Mouse (Mus musculus) neutrophil, adult 5-6 weeks (primary cell): ENCODE measurements around the gene Hnf4a. TPM values are rescaled to one million over a fixed set of nuclear protein-coding genes. Genes with fewer than 3 reads are reported as not detected.
"Not testable (repeated sequence)": the region's sequence is repeated elsewhere in the genome, so short reads cannot be mapped to it uniquely, and the experiment has no call there.

ENCODE experiments used
- ATAC-seq: fragments of 151-379, 151-347 bp; 2 replicates; pipeline ENCODE4 v1.8.0; 2017; ENCODE audit warnings: mild to moderate bottlenecking, moderate TSS enrichment; ENCODE audit not compliant: insufficient number of reproducible peaks, poor library complexity, low FRiP score, severe bottlenecking; ENCODE audit errors: extremely low read depth
- total RNA-seq: library from RNA; stranded (forward); fragments of 200-1000 nt; gene quantifications from 2 replicates; pipeline ENCODE4 v1.2.3, GENCODE M21; 2017

Gene Hnf4a
- total RNA-seq, result not detected in 2 replicates

DNA sequence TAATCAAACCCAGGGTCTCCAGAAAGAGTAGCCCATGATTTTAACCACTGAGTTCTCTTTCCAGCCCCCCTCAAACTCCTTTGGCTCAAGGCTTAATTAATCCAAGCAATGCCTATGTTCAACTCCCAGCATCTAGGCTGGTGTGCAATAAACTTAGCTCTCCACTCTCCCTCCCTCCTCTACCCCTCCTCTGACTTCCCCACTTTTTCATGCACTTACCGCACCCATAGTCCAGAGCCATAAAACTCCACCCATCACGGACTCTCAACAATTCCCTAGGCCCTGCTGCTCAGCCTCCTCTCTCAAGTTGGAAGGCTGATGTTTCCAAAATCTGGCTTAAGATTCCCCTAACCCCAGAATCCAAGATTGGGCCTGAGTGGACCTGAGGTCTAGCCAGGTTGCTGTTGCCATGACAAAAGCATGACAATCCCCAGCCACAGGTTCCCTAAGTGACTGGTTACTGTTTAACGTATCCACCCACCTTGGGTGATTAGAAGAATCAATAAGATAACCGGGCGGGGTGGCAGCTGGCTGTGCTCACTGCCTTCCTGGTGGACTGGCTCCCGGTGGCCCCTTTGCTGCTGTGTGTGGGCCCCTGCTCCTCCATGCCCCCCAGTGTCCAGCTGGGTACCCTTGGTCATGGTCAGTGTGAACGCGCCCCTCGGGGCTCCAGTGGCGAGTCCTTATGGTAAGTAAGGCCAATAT is at the start of gene Hnf4a:
Gene Hnf4a (plus strand): TSS at position 509 of the 705 bp plus-strand sequence.
- no peak for ATAC-seq

DNA sequence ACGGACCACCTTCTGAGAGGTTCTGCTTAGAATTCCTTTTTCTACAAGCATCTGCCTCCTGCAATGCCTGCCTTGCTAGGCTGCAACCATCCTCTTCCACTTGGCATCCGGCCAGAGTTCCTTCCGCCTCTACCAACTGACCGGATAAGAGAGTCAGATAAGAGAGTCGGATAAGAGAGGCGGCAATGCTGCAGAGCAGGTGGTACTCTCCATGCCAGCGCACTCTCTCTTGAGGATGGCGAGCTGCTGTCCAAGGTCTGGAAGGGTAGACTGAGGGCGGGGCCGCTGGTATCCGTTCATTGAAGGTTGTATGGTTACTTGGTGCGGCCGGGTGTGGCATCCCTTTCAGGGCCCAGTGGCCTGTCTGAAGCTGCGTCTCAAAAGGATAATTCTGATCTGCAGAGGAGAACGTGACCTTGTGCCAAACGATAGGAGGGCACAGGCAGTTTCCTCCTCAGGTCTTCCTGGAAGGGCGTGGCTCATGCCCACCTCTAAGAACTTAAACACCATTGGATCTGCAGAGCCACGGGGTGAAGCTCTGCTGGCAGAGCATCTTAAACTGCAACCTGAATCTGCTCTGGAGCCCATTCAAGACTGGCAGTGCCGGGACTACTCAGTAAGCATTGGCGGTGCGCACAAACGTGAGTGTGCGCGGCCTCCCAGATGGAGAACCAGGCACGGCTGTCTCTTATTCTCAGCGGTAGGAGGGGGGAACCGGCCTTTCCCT is 47.9 kb upstream of the Hnf4a start:
- ATAC-seq, result no peak

DNA sequence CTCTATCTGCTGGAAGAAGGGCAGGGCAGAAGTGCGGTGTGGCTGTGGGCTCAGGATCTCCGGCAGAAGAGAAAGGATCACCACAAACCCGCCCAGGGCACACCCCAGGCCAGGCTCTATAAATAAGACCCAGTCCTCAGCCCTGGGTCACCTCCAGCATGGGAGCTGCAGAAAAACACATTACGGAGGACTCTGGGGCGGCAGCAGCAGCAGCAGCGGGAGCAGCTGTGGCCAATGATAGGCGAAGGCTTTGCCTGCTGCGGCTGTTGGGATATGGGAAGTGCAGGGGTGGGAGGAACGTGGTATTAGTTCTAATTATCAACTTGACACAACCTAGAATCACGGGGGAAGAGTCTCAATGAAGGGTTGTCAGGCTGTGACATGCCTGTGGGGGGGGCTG is 47.2 kb upstream of the Hnf4a start:
- ATAC-seq, result no peak

DNA sequence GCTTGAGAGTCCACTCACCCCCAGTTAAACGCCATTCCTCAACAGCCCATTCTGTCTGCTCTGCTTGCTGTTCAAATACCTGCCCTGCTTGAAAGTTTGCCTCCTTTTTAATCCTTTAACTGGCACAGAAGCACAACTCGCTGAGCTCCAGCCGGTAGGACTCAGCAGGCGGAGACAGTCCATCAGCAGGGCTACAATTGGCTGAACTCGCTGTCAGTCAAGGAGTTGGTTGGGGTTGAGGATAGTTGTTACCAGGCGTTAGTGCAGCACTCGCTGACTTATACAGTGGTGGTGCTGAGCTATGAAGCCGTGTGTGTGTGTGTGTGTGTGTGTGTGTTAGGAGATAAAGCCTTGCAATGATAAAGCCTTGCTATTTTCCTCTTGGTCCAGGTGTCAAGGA is 46.0 kb upstream of the Hnf4a start:
- no peak for ATAC-seq

DNA sequence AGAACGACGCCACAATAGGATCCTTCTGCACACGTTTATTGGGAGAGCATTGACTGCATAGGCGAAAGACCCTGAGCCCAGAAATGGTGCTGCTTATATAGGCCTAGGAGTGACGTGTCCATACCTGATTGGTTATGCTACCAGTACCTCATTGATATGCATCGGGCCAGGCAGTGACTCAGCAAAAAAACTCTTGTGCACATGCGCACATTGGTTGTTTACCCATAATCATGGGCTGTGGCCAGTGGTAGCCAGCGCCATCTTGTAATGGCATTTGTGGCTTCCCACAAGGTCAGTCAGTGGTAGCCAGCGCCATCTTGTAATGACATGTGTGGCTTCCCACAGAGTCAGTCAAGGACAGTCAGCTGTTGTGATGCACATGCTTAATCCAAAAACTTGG is 45.3 kb upstream of the Hnf4a start:
- ATAC-seq, result not testable (repeated sequence)

DNA sequence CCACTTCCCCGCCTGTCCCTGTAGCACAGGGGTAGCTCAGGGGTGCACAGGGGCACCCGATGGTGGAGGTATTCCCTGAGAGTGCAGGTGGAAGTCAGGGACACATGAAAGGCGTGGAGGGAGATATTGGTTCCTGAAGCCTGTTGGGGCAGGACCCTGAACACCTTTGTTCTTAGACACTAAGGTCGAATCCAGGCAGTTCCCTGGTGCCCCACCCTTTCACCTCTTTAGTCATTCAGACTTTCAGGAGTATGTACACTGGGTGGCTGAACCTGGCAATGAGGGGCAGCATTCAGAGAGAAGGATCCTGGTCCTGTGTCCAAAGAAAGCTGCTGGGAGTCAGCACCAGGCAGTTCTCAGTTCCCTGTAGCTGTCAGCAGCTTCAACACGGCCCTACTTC is 44.2 kb upstream of the Hnf4a start:
- no peak for ATAC-seq

DNA sequence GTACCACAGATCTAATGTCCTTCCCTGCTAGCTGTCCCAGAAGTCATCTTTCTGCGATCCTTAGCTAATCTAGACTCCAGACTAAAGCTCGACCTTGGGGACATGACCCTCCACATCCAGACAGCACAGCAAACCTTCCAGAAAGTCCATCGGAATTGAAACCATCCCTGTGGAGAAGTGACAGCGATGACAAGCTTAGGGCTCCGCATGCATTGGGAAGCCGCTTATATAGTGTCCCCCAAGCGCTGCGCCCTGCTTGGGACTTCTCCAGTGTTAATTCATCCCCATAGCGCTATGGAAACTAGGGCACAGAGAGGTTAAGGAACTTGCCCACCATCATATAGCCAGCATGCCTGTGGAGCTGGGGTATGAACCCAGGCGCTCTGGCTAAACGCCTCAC is 43.8 kb upstream of the Hnf4a start:
- no peak for ATAC-seq

DNA sequence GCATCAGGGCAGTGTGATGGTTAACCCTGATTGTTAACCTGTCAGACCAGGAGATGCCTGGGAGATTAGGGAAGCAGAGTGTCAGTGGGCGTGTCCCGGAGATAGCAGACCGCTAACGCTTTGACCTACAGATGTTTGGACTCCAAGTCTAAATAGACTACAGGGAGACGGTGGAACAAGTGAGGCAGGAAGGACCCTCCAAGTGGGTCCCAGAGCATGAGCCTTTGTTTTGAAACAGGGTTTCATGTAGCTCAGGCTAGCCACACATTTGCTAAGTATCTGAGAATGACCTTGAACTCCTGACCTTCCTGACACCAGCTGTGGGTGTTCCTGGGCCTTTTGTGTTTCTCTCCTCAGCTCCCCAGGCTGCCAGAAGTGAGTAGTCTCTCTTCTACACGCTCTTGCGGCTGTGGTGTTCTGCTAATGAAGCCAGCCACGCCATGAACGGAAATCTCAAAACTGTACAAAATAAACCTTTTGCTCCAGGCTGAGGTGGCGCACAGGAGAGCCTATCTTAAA is 43.3 kb upstream of the Hnf4a start:
- ATAC-seq, result no peak

DNA sequence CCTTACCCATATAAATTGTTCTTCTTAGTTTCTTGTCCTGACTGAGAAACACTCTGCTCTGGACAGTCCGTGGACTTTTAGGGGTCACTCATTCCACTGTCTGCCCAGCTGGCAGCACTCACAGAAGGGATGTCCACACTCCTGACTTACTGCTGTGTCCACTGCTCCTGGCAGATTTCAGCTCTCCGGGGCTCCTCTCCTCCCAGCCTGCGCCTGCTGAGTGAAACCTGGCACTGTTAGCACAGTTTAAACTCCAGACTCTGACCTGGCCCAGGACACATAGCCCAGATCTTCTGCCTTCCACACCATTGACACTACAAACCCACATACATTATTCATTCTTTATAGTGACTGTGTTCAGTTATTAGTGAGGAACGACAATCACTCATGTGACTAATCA is 42.6 kb upstream of the Hnf4a start:
- no peak for ATAC-seq

DNA sequence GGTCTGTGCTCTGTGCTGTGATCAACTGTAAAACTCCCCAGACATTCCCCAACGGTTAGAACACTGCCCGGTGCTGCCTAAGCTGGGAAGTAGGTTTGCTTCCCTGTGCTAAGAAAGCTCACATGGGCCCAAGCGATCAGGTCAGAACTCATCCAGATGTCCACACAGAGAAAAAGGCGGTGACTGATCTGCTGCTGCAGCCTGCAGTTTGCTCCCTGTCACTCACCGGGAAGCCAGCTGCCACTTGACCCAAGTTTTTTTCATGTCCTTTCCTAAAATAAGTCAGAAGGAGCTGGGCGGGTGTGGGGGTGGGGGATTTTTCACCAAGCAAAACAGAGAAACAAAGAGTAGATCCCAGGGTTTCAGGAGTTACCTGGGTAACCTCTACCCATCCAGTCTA is 42.0 kb upstream of the Hnf4a start:
- ATAC-seq, result no peak

DNA sequence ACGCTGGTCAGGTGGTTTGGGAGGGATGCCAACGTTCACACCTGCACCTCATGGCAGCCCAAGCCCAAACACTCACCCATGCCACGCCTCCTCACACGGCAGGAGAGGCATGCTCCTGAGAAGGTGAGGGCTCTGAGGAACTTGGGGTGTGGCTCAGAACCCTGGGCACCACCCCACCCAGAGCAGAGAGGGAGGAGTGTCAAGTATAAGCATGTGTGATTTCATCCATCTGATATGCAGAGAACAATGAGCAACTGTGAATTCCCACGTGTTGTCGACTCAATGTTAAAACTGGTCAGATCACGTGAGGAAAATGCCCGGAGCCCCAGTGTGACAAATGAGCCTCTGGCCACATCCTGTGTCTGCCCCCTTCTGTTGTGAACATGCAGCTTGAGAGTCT is 39.8 kb upstream of the Hnf4a start:
- no peak for ATAC-seq

DNA sequence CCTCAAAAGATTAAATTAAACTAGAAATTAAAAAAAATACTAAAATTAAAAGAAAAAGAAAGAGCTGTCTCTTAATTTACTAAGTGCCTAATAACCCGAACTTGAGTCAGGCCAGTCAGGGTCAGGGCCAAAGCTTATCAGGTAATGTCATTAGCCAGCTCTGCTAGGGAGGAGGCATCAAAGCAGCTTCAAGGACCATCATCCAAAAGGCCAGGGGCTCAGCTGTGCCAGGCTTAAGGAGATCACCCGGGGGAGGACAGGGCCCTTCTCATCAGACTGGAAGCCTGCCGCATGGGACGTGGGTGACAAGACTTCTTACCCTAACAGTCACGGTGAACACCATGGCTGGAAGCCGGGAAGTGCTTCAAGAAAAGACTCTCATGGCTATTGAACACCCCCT is 39.0 kb upstream of the Hnf4a start:
- ATAC-seq, result no peak

DNA sequence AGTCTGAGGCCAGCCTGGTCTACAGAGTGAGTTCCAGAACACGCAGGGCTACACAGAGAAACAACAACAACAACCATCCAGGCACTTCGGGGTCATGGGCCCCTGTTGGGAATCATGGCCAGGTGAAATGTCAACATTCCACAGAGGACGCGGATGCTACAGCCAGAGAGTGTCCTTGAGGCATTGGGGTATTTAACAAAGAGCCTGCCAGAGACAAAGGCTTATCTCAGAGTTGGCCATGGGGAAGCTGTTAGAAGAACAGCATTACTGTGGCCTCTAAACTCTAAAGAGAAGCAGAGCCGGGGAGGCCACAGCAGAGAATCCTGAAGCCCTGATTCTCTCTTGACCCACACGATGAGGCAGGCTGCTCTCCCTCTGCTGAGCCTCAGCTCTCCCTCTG is 37.7 kb upstream of the Hnf4a start:
- ATAC-seq, result no peak

DNA sequence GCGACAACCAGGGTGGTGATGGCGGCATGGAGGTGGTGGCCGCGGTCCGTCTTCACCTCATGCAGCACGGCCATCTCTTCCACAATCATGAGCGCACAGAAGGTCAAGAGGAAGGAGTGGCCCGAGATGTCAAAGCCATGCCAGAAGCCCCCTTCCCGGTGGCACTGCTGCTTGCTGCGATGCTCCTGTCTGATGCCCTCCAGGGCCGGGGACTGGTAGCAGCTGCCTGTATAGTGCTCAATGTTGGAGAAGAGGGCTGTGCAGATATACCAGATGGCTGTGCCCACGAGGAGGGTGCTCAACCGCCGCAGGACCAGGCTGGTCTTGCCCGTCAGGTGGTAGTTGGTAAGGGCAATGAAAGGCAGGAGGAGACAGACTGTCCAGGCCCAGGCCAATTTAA is 36.9 kb upstream of the Hnf4a start:
- no peak for ATAC-seq

DNA sequence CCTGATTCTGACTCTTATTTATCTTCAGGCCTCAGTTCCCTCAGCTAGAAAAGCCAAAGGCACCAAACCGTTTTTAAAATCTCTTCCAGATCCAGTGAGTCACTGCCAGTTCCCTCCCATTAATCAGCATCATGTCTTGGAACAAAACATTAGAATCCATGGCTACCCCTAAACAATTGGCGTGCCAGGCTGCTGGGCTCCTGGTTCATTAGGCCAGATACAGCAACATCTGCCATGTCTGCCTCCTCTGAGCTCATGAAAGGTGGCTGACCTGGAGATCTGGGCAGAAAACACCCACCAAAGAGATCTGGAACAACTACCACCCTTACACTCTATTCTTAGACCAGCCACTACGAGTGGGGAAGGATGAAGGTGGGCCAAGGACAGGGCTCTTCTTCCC is 35.5 kb upstream of the Hnf4a start:
- no peak for ATAC-seq

DNA sequence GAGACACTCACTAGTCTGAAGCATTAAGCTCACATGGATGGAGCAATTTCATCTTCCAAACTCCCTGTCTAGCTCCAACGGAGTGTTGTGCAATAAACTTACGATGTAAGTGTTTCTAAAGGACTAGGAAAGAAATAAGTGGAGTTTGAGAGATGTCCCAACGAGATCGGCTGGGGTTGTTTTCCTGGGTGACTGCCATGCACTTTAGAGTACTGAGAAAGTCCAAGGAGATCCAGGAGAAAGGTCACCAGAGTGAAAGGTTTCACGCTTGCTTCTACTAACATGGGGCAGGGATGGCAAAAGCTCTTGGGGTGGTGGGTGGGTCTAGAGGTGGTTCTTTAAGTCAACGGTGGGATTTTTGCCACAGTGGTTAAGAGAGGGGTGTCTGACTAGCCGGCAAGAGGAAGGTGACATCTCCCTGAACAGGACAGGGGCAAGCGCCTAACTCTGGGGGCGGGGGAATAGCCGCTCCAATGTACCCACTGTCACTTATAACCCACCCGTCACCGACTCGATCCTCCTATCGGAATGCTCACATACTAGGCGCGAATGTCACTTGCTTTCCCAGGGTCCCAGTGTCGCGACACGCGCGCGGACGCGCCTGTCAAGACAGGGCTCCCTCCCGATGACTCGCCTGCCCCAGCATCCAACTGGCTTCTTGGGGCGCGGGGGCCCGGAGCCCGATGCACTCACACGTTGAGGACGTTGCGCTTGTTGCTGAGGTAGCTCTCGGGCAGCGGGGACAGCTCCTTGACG is 34.7 kb upstream of the Hnf4a start:
- no peak; the same call in 1 of the 2 replicates for ATAC-seq

DNA sequence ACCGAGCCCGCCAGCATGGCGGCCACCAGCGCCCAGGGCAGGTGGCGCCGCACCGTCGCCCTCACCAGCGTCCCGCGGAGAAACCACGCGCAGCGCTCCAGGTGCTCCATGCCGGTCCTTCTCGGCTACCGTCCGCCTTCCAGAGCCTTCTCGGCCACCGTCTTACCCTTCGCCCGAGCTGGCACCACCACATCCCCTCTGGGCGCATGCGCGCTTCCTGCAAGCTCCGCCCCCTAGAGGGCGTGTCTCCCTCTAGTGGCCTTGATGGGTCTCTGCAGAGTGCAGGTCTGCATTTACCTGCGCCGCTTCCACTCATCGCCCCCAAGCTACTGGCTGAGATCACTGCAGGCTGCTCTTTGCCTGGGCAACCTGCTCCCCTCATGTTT is 34.1 kb upstream of the Hnf4a start, which contains the start of gene Fitm2:
Gene Fitm2 (minus strand): TSS at position 164 of the 386 bp plus-strand sequence.
- peak; percentile 95 for ATAC-seq

DNA sequence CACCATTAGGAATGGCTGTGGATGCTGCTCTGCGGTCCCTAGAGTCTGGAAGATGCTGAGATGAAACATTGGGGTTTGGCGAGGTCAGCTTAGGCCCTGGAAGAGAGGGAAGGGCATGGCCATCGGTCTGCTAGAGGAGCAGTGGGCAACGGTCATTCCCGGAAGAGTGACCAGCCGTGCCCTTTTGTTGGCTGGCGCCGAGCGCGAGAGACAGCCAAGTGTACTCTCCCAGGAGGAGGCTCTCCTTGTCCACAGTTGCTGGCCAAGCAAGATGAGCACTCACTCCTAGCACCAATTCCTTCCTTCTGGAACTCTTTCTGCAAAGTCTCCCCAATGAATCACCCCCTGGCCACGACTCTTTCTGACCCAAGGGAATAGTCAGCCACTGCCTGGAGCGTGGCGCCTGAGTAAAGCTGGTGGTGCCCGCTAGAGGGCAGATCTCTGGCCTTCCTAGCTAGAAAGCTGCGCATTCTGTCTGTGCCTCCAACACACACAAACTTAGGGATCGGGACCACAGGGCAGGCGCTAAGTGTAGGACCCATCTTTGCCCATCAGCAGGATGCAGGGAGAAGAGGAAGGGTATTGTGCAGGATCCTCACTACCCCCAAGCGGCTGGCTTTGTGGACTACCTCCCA is 26.3 kb upstream of the Hnf4a start:
- no peak for ATAC-seq

DNA sequence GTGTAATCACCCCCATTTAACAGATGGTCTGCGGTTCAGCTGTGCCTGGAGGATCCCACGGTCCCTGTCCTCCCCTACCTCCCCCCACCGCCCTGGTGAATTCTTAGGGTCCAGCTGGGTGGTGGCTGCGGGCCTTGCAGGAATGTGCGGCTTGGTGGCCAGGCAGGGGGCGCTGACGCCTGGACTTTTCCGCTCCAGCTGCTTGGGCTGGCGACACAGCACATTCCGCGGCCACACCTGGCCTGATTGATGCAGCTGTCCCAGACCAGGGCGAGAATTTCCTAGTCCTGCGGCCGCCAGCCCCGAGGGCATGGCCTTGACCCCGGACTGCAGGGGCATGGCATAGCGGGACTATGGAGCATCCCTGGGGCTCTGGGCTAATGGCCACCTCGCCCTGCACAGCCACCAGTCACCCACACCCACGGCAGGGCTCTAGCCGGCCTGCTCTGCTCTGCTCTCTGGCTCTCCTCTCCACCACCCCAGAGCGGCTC is 25.0 kb upstream of the Hnf4a start:
- no peak for ATAC-seq
